Mouse (Mus musculus) liver, postnatal 0 days (tissue): ENCODE measurements around the gene Glra4. TPM values are rescaled to one million over a fixed set of nuclear protein-coding genes. Genes with fewer than 3 reads are reported as not detected.
"Not testable (repeated sequence)": the region's sequence is repeated elsewhere in the genome, so short reads cannot be mapped to it uniquely, and the experiment has no call there.

ENCODE experiments used
- ATAC-seq: fragments of 200-750 bp; cut with Nextera tagmentation; 2 replicates; pipeline ENCODE4 v1.8.0; 2017; ENCODE audit warnings: mild to moderate bottlenecking, moderate library complexity
- DNase-seq: peaks from one replicate; pipeline ENCODE4 v3.0.0-alpha.2; 2016
- H3K27ac ChIP-seq: fragments of 300-500 bp; sonication (generic); 2 replicates; pipeline ENCODE4 v1.5.1; 2014; ENCODE audit warnings: antibody characterized with exemption, moderate library complexity, mild to moderate bottlenecking, low read depth
- H3K27me3 ChIP-seq: fragments of 300-500 bp; sonication (generic); 2 replicates; pipeline ENCODE4 v1.6.1; 2014; ENCODE audit warnings: low read length, control low read depth, mixed read lengths; ENCODE audit not compliant: insufficient read depth
- H3K36me3 ChIP-seq: fragments of 300-500 bp; sonication (generic); replicated peaks from 2 replicates; pipeline ENCODE4 v1.6.1; 2014; ENCODE audit warnings: mild to moderate bottlenecking, control low read depth, low read length, moderate library complexity, mixed read lengths; ENCODE audit not compliant: insufficient read depth
- H3K4me1 ChIP-seq: fragments of 300-500 bp; sonication (generic); 2 replicates; pipeline ENCODE4 v1.6.1; 2014; ENCODE audit warnings: antibody characterized with exemption, mild to moderate bottlenecking, control low read depth; ENCODE audit not compliant: insufficient read depth
- H3K4me2 ChIP-seq: fragments of 300-500 bp; sonication (generic); 2 replicates; pipeline ENCODE4 v1.6.1; 2014; ENCODE audit warnings: low read depth, mild to moderate bottlenecking, low read length, moderate library complexity, mixed read lengths
- H3K4me3 ChIP-seq: fragments of 300-500 bp; sonication (generic); 2 replicates; pipeline ENCODE4 v1.5.1; 2014; ENCODE audit warnings: low read depth, low read length
- H3K9ac ChIP-seq: fragments of 300-500 bp; sonication (generic); replicated peaks from 2 replicates; pipeline ENCODE4 v1.6.1; 2014; ENCODE audit warnings: mild to moderate bottlenecking, moderate library complexity
- H3K9me3 ChIP-seq: fragments of 300-500 bp; sonication (generic); 2 replicates; pipeline ENCODE4 v1.6.1; 2016; ENCODE audit warnings: mild to moderate bottlenecking, control low read depth, low read length, mixed read lengths
- CTCF ChIP-seq: sonication (generic); IDR thresholded peaks from 2 replicates; pipeline ENCODE4 v1.5.1; 2016; ENCODE audit warnings: antibody characterized with exemption, low read depth
- EP300 ChIP-seq: IDR thresholded peaks from 2 replicates; pipeline ENCODE4 v1.6.1; 2016; ENCODE audit warnings: antibody characterized with exemption, low read depth, mild to moderate bottlenecking
- WGBS: fragments of 180-500 bp; shearing (Covaris S2); extraction: QIAGEN DNeasy Blood & Tissue Kit; methylation state at CpG from one replicate; pipeline ENCODE4 v1.1.7; 2014; ENCODE audit not compliant: insufficient replicate concordance; 5-methylcytosine and 5-hydroxymethylcytosine counted together
- polyA plus RNA-seq: library from polyadenylated mRNA; unstranded; fragments of >200 nt; fragmentation: Nextera tagmentation; extraction: Ambion mirVana; gene quantifications from 2 replicates; pipeline ENCODE4 v1.2.1, GENCODE M21; 2015

Glra4 gene
- polyA plus RNA-seq, 1 experiment from 2014 or later = not detected

DNA sequence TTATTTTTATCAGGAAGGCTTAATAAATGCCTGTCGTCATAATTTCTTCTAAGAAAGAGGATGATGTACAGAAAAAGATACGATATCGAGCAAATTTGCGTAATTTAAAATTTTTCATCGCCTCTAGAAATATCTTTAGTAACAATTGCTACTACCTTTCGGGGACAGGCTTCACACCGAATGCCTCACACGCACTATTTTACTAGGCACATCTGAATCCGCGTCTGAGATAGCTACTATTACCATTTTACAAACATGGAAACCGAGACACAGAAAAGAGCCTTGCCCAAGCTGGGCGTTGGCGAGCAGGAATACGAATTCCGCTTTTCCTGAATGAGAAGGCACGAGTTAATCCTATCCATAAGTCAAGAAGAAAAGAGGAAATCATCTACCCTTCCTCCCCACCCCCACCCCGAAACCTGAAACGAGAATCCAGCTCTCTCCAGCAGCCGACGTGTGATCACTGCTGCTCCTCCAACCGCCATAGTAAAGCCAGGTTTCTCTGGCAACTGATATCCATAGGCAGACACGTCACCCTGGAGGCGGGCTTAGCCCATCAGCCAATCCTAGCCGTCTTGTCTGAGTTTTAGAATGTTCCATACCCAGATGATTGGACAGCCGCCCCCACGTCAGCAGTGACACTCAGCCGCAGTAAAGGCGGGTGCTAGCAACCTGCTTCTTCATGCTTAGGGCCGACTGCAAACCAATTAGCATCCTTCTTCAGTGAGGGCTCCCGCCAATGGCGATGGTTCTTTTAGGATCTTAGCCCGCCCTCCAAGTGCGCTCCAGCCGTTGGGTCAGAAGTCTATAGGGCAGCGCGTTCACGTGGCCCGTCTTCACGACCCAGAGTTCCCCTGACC lies 38.9 kb downstream of the Glra4 start:
- no peaks in the 10 kb centered on the region for H3K27me3 ChIP-seq
- no peaks in the 10 kb centered on the region for H3K9me3 ChIP-seq
- no peaks in the 10 kb centered on the region; the same call in 1 of the 2 replicates for H3K36me3 ChIP-seq
- ATAC-seq (peak; percentile 94), DNase-seq (peak; percentile 91)
- H3K4me1 ChIP-seq = no peaks in the 10 kb centered on the region
- H3K4me2 ChIP-seq = peak overlapping the region; percentile 72
- H3K4me3 ChIP-seq = peak overlapping the region; percentile 65
- TF ChIP-seq CTCF (no peak), EP300 (no peak)
- 15% methylated on average over 39 of the region's 39 CpGs for WGBS
- peak overlapping the region; percentile 88 for H3K27ac ChIP-seq
- peak overlapping the region; percentile 72 for H3K9ac ChIP-seq

DNA sequence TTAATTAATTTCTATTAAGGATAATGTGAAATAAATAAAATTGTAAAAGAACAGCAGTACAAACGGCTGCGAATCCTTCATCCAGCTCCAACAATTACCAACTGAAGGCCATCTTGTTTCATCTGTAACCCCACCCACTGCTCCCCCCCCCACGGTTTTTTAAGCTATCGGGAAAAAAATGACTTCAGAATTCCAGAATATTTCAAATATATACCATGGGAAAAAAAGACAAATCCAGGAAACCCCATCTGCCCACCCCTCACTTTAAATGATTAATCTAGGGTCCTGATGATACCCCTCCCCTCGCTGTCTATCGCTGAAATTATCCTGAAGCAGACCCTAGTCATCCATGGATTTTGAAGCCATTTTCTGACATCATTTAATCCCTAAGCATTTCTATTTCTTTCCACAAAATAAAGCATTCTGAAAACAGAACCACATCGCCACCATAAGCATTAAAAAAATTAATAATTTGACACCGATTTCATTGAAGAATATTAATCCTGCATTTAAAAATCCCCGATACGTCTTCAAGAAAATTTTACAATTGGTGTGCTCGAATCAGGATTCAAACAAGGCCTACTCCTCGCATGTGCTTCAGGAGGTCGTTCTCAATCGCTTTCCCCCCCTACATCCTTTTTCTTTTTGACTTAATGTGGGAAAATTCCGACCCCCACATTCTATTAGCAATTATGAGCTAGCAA lies 39.7 kb downstream of the Glra4 start:
- DNase-seq = peak; percentile 24
- Histone ChIP-seq H3K36me3 (no peaks in the 10 kb centered on the region; the same call in 1 of the 2 replicates), H3K4me1 (no peaks in the 10 kb centered on the region), H3K9ac (peak overlapping the region; percentile 72), H3K27ac (peak overlapping the region; percentile 88), H3K4me3 (peak overlapping the region; percentile 65), H3K4me2 (peak overlapping the region; percentile 67), H3K27me3 (no peaks in the 10 kb centered on the region), H3K9me3 (no peaks in the 10 kb centered on the region)
- ATAC-seq = no peak
- 17% methylated on average over 15 of the region's 15 CpGs for WGBS
- TF ChIP-seq CTCF (no peak), EP300 (no peak)

DNA sequence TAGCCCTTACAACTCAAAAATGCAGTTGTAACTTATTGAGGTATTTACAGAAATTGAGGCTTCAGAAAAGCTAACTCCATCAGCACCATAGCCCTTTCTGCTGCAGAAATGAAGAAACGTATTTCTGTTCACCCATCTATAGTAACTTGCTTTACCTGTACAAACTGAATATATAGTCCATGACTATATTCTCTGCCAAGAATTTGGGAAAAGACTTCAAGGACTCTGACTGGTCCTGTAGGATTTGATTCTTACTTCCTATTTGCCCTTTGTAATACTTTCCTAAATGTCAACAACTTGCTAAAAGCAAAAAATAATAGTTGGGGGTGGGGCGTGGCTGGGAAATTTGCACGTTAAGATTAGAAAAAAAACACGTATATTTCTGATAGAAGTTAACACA lies 47.9 kb downstream of the Glra4 start:
- Histone ChIP-seq H3K27ac (no peak overlapping the region), H3K4me2 (no peak overlapping the region), H3K4me1 (no peaks in the 10 kb centered on the region), H3K9me3 (no peaks in the 10 kb centered on the region), H3K4me3 (no peak overlapping the region), H3K27me3 (no peaks in the 10 kb centered on the region), H3K36me3 (peaks cover 3% of the 10 kb centered on the region; the same call in 1 of the 2 replicates), H3K9ac (no peak overlapping the region)
- ATAC-seq (no peak), DNase-seq (no peak)
- TF ChIP-seq EP300 = no peak
- no peak for TF ChIP-seq CTCF
- WGBS = 82% methylated on average over 4 of the region's 4 CpGs

DNA sequence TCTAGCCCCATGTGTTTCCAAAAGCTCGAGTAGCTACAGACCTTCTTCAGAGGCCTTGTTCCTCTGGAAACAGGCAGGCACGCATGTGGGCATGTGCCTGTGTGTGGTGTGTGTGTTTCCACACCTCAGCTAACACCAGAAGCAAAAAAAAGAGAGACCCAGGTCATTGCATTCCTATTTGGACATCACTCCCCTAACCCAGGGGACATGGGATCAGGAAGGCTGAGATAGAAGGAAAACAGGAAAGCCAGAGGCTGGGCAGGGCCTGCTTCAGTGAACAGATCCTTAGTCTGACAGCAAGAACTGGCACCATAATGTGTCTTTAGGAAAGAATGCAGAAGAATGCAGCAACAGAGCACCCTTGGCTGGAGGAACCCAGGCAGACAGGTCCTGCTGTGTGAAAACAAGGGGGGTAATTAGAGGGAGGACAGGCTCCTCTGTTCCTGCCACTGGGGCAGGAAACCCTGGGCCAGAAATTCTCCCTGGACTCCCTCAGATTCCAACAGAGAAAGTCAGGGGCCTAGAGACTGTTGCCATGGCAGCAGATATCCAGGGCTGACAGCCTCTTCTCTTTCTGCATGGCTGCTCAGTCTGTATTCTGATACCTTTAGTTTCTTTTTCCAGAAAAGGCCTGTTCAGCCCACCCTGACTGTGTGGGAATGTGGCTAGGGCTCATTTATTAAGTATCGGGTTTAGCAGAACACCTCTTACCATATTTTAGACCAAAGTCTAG lies 65.0 kb downstream of the Glra4 start:
- H3K4me3 ChIP-seq, ATAC-seq, H3K4me2 ChIP-seq, H3K27ac ChIP-seq, H3K9ac ChIP-seq, H3K36me3 ChIP-seq, H3K27me3 ChIP-seq, DNase-seq, H3K9me3 ChIP-seq, H3K4me1 ChIP-seq: not testable (repeated sequence)
- 74% methylated on average over 3 of the region's 3 CpGs for WGBS

DNA sequence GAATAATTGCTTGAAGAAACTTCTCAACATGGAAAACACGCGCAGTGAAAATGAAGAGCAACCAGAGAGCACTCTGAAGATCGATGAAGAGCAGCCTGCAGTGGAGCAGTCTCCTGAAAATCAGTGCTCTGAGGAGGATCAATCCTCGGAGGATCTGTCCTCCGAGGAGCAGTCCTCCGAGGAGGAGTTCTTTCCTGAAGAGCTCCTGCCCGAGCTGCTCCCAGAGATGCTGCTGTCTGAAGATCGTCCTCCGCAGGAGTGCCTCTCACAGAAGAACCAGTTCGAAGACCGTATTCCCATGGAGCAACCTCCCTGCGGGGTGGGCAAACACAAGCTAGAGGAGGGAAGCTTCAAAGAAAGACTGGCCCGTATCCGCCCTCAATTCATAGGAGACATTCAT lies 71.2 kb downstream of the Glra4 start:
- H3K27ac ChIP-seq = no peak overlapping the region

More for the DNA sequence above, 71.2 kb downstream of the Glra4 start:
- H3K9me3 ChIP-seq = no peaks in the 10 kb centered on the region
- DNase-seq (no peak), ATAC-seq (no peak)
- H3K4me3 ChIP-seq = peak overlapping the region; percentile 50
- peak overlapping the region; percentile 64; the same call in 1 of the 2 replicates for H3K9ac ChIP-seq
- 30% methylated on average over 14 of the region's 14 CpGs for WGBS
- no peaks in the 10 kb centered on the region for H3K4me1 ChIP-seq
- H3K36me3 ChIP-seq = no peaks in the 10 kb centered on the region
- peaks cover 7% of the 10 kb centered on the region; the same call in 1 of the 2 replicates for H3K27me3 ChIP-seq
- no peak for TF ChIP-seq CTCF
- no peak for TF ChIP-seq EP300
- peak overlapping the region; percentile 67 for H3K4me2 ChIP-seq
